Mouse (Mus musculus): Measurements from ENCODE around the gene Grm4.

DNA sequence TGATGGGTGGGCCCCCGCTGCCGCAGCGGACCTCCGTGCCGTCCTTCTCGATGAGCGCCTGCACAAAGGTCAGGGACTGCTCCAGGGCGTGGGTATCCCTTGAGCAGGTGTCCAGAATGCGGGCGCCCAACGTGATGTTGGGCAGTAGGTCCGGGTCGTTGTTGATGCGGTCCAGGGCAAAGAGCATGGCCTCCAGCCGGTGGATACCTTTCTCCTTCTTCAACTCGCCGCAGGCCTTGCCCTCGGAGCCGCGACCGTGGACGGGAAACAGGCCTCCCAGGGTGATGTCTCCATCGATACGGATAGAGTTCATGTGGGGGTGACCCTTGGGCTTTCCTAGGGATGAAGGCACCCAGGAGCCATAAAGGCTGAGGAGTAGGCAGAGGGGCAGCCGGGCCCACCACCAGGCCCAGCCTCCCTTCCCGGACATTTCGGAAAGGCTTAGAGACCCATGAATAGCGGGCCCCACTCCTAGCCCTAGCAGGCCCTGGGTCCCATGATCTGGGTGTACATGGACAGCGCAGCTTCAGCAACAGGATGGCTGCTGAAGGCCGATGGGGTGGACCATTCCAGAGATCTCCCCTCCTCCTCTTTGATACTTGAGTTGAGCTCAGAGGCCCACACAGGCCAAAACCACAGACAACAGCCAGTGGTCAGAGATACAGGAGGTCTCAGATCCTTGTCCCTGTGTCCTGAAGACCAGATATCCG lies 18.3 kb downstream of the Grm4 start:
- TF ChIP-seq CTCF (IDR thresholded peaks at IDR 0.05) = no peak
- TF ChIP-seq EP300 (IDR thresholded peaks at IDR 0.05; ENCODE audit: insufficient read depth, low read depth, low read length) = no peak

Data from heart, adult 2 months (tissue).